Mouse (Mus musculus) layer of hippocampus, postnatal 10 days (tissue): ENCODE measurements around the gene Emx2. TPM values are rescaled to one million over a fixed set of nuclear protein-coding genes. Genes with fewer than 3 reads are reported as not detected.

Experiments used
- DNase-seq, 2 experiments: peaks; one replicate each; pipeline ENCODE4 v3.0.0; 2021; ENCODE audit warnings: low spot score in 2 of 2
- total RNA-seq, 2 experiments: library from RNA; stranded (reverse); gene quantifications; 2 replicates each; pipeline ENCODE4 v1.2.3; 2021

The Emx2 gene
- total RNA-seq, 2 experiments from 2014 or later = 18.6 to 24.2 TPM

- DNase-seq = no peak
Measured at GRCm38 (mm10) chr19:59513181-59513580, 55.0 kb downstream of the Emx2 start.

Other genes with a start within 250 kb of the Emx2 start
- gene Kcnk18, start 239.2 kb upstream of the Emx2 start, total RNA-seq = not detected
- 1 to 10 TPM; 6.8 to 8.2 TPM for gene Slc18a2, start 197.5 kb upstream of the Emx2 start, total RNA-seq
- 100 to 1,000 TPM; 422 to 439 TPM for gene Rps12-ps3, start 136.1 kb upstream of the Emx2 start, total RNA-seq
- 10 to 100 TPM; 51.8 to 52.5 TPM for gene Pdzd8, start 112.6 kb upstream of the Emx2 start, total RNA-seq